In the genomic region with DNA sequence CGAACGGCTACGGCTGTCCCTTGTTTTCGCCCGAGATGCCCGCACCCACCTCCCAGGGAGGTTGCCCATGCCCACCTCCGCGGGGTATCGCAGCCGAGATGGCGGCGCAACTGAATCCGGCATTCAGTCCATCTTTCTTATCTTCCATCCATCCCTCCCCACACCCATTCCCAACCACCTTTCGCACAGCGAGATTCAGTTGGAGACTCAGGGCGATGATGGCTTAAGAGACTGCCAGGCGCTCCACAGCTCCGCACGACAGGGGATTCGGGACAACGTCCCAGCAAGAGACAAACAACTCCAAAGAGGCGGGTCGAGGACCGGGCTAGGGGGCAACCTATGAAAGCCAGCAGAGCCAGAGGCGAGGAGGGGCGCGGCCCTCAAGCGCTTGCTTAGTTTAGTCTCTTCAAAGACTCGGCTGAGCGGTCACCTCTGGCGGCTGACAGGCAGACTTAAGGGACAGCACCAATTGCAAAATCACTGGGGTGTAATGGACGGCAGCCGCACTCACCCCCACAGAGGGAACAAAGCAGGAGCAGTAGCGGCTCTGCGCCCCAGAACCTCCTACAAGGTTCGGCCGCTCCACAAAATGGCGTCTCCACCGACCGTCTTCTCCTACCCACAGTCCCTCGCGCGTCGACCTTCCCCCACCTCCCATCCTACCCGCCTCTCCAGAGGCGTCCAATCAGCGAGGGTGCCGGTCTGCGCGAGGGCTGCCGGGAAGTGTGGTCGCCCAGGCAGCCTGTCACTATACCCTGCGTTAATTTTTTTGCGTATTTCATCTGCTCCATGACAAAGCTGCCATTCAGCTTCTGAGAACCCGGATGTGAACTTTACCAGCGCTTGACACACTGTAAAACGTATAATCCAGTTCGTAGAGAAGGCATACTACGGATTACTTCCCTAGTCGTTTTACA, we compare ENCODE assay signal across 8 mouse cellular contexts. TPM values are rescaled to one million over a fixed set of nuclear protein-coding genes. Genes with fewer than 3 reads are reported as not detected.
DNase-seq lines count a peak whose midpoint lies in the region; ATAC-seq and TF ChIP-seq lines count a peak whose summit lies in the region.

Rbm5 (minus strand) TSS at position 623 of the 917 bp plus-strand sequence.

- WGBS in heart, embryonic 12.5 days = under 1% methylated on average over 60 of the region's 60 CpGs
- under 1% methylated on average over 60 of the region's 60 CpGs for WGBS in kidney, postnatal 0 days
- WGBS in liver, embryonic 11.5 days = under 1% methylated on average over 60 of the region's 60 CpGs
- under 1% methylated on average over 60 of the region's 60 CpGs for WGBS in stomach, embryonic 14.5 days

- H3K4me3 ChIP-seq in heart, embryonic 12.5 days = peak within 1 kb of the TSS; percentile 85
- peak within 1 kb of the TSS; percentile 68 for H3K4me3 ChIP-seq in kidney, postnatal 0 days (replicated peaks; ENCODE audit: low read depth, low read length)
- peak within 1 kb of the TSS; percentile 89 for H3K4me3 ChIP-seq in liver, embryonic 11.5 days (ENCODE audit: low read depth, low read length)
- peak within 1 kb of the TSS; percentile 100 for H3K4me3 ChIP-seq in stomach, embryonic 14.5 days (ENCODE audit: low read depth, low read length)

- H3K36me3 ChIP-seq in heart, embryonic 12.5 days = peaks cover 65% of the 10 kb centered on the region
- peaks cover 40% of the 10 kb centered on the region for H3K36me3 ChIP-seq in kidney, postnatal 0 days (ENCODE audit: insufficient read depth, low read length)
- H3K36me3 ChIP-seq in liver, embryonic 11.5 days (ENCODE audit: control insufficient read depth, insufficient read depth, low read length) = peaks cover 37% of the 10 kb centered on the region
- peaks cover 50% of the 10 kb centered on the region for H3K36me3 ChIP-seq in stomach, embryonic 14.5 days (ENCODE audit: control insufficient read depth, insufficient read depth, low read length)

- H3K4me2 ChIP-seq in heart, embryonic 12.5 days = peak within 1 kb of the TSS; percentile 72
- H3K4me2 ChIP-seq in kidney, postnatal 0 days (ENCODE audit: low read length) = peak within 1 kb of the TSS; percentile 60
- H3K4me2 ChIP-seq in liver, embryonic 11.5 days = peak within 1 kb of the TSS; percentile 79
- peak within 1 kb of the TSS; percentile 55 for H3K4me2 ChIP-seq in stomach, embryonic 14.5 days (replicated peaks; ENCODE audit: low read depth, low read length)

- H3K4me1 ChIP-seq in heart, embryonic 12.5 days (replicated peaks) = peaks cover 8% of the 10 kb centered on the region
- no peaks in the 10 kb centered on the region; the same call in 1 of the 2 replicates for H3K4me1 ChIP-seq in kidney, postnatal 0 days (replicated peaks; ENCODE audit: insufficient read depth, low read length)
- H3K4me1 ChIP-seq in liver, embryonic 11.5 days (replicated peaks; ENCODE audit: control insufficient read depth, insufficient read depth, low read length) = peaks cover 16% of the 10 kb centered on the region
- H3K4me1 ChIP-seq in stomach, embryonic 14.5 days (ENCODE audit: control insufficient read depth, insufficient read depth, low read length) = 0 out of 2 replicates have a peak, but pooled peaks cover 2% of the 10 kb centered on the region

- peak within 1 kb of the TSS; percentile 92 for H3K27ac ChIP-seq in heart, embryonic 12.5 days (ENCODE audit: poor library complexity, severe bottlenecking)
- H3K27ac ChIP-seq in kidney, postnatal 0 days = peak within 1 kb of the TSS; percentile 88
- H3K27ac ChIP-seq in liver, embryonic 11.5 days (ENCODE audit: low read depth, low read length) = peak within 1 kb of the TSS; percentile 85
- H3K27ac ChIP-seq in stomach, embryonic 14.5 days (ENCODE audit: low read length) = peak within 1 kb of the TSS; percentile 94

- H3K9me3 ChIP-seq in heart, embryonic 12.5 days (replicated peaks) = no peaks in the 10 kb centered on the region
- no peaks in the 10 kb centered on the region for H3K9me3 ChIP-seq in kidney, postnatal 0 days (replicated peaks; ENCODE audit: low read length)
- no peaks in the 10 kb centered on the region for H3K9me3 ChIP-seq in liver, embryonic 11.5 days (ENCODE audit: control insufficient read depth, low read length)
- no peaks in the 10 kb centered on the region for H3K9me3 ChIP-seq in stomach, embryonic 14.5 days (ENCODE audit: control insufficient read depth, low read depth, low read length)

- H3K9ac ChIP-seq in heart, embryonic 12.5 days = peak within 1 kb of the TSS; percentile 97
- peak within 1 kb of the TSS; percentile 86 for H3K9ac ChIP-seq in kidney, postnatal 0 days (ENCODE audit: low read depth, low read length)
- H3K9ac ChIP-seq in liver, embryonic 11.5 days (ENCODE audit: low read depth, low read length) = peak within 1 kb of the TSS; percentile 97
- peak within 1 kb of the TSS; percentile 99 for H3K9ac ChIP-seq in stomach, embryonic 14.5 days (replicated peaks; ENCODE audit: low read depth, low read length)

- ATAC-seq in erythroid progenitor cell, adult 5-6 weeks (replicated peaks; ENCODE audit: low FRiP score, poor library complexity, severe bottlenecking) = peak; percentile 97
- ATAC-seq in heart, embryonic 12.5 days (ENCODE audit: insufficient number of reproducible peaks, low FRiP score) = peak; percentile 99
- peak; percentile 100 for ATAC-seq in kidney, postnatal 0 days (replicated peaks; ENCODE audit: low FRiP score, low read depth)
- ATAC-seq in liver, embryonic 11.5 days (replicated peaks; ENCODE audit: low FRiP score) = peak; percentile 100
- peak; percentile 100 for ATAC-seq in stomach, embryonic 14.5 days (ENCODE audit: insufficient number of reproducible peaks, insufficient read depth, low FRiP score, low read depth)

- DNase-seq in CD4-positive helper T cell, adult 2 months (ENCODE audit: low read depth, low spot score) = peak; percentile 98
- DNase-seq in brain, embryonic 18.5 days (ENCODE audit: low read depth, low spot score) = peak; percentile 91
- peak; percentile 98 for DNase-seq in kidney, postnatal 0 days (ENCODE audit: low spot score)
- peak; percentile 89 for DNase-seq in liver, embryonic 11.5 days (ENCODE audit: low spot score)
- DNase-seq in naive thymus-derived CD4-positive, alpha-beta T cell, adult 2 months (ENCODE audit: low read depth) = peak; percentile 96

- no peak for TF ChIP-seq CTCF in kidney, postnatal 0 days (IDR thresholded peaks at IDR 0.05; ENCODE audit: low read depth)

- H3K27me3 ChIP-seq in heart, embryonic 12.5 days (replicated peaks) = no peaks in the 10 kb centered on the region
- H3K27me3 ChIP-seq in kidney, postnatal 0 days (ENCODE audit: insufficient read depth, low read length) = no peaks in the 10 kb centered on the region
- H3K27me3 ChIP-seq in liver, embryonic 11.5 days (replicated peaks; ENCODE audit: control insufficient read depth, insufficient read depth, low read length) = no peaks in the 10 kb centered on the region
- no peaks in the 10 kb centered on the region for H3K27me3 ChIP-seq in stomach, embryonic 14.5 days (ENCODE audit: control insufficient read depth, insufficient read depth, low read length)

RNA-seq across cellular contexts. Expression of gene Rbm5, which starts in this region (rescaled TPM):
- total RNA-seq in erythroid progenitor cell, adult 5-6 weeks (2015; ENCODE audit: low replicate concordance) = 269 and 283 TPM in 2 replicates
- total RNA-seq in erythroid progenitor cell, adult 5-6 weeks (2017; ENCODE audit: low replicate concordance) = 374 and 383 TPM in 2 replicates
- polyA plus RNA-seq in heart, embryonic 12.5 days (2016; fragmentation: Nextera tagmentation; extraction: Ambion mirVana) = 127 and 137 TPM in 2 replicates
- 108 and 113 TPM in 2 replicates for polyA plus RNA-seq in kidney, postnatal 0 days (2015; fragmentation: Nextera tagmentation; extraction: Ambion mirVana)
- 115 and 123 TPM in 2 replicates for polyA plus RNA-seq in liver, embryonic 11.5 days (2014; fragmentation: Nextera tagmentation; extraction: Ambion mirVana)
- 204 and 205 TPM in 2 replicates for polyA plus RNA-seq in stomach, embryonic 14.5 days (2014; fragmentation: Nextera tagmentation; extraction: Ambion mirVana)

Comparison
In these comparisons a context has a peak if more than half of its experiments do, and no peak if none do; other contexts are left out.
1. Peak in every context shown above with its lines: DNase-seq, ATAC-seq, H3K4me3 ChIP-seq and H3K27ac ChIP-seq.